25 mouse cellular contexts compared by ENCODE assay signal in the genomic region with DNA sequence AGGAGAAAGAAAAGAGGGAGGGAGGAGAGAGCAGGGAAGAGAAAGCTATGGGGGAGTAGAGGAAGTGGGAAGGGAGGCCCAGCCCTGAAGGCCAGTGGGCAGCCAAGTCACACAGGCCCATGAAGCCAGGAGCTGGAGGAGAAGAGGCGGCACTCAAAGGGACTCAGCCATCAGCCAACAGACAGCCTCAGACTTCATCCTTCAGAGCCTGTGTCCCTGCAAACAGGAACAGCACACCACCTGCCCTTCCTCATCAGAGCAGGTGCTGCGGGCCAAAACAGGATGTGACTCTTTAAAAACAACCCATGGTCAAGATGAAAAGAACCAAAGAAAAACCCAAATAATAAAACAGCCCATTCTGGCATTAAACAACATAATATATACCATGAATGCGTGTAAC.
DNase-seq lines count a peak whose midpoint lies in the region; ATAC-seq lines count a peak whose summit lies in the region.
"Had no signal": no experiment of that assay in that cellular context is flagged by ENCODE, and none has a peak within 500 bp of the region (broad histone marks: within the 10 kb centered on the region; RNA-seq: fewer than 3 reads in every experiment).

No protein-coding gene starts in this region.

- ATAC-seq in midbrain, embryonic 11.5 days (ENCODE audit: low FRiP score) = no peak
- ATAC-seq in neutrophil, adult 5-6 weeks (ENCODE audit: extremely low read depth, insufficient number of reproducible peaks, low FRiP score, poor library complexity, severe bottlenecking) = peak; percentile 38; the same call in 1 of the 2 replicates
- ATAC-seq: forebrain, embryonic 13.5 days; midbrain, embryonic 16.5 days had no signal

- H3K36me3 ChIP-seq in midbrain, embryonic 11.5 days (ENCODE audit: control insufficient read depth, insufficient read depth, low read length) = no peaks in the 10 kb centered on the region
- peaks cover 12% of the 10 kb centered on the region; the same call in 1 of the 2 replicates for H3K36me3 ChIP-seq in midbrain, embryonic 10.5 days
- H3K36me3 ChIP-seq: limb, embryonic 15.5 days; liver, embryonic 15.5 days; stomach, embryonic 15.5 days had no signal

- no peaks in the 10 kb centered on the region; the same call in 1 of the 2 replicates for H3K9me3 ChIP-seq in midbrain, embryonic 11.5 days (ENCODE audit: control insufficient read depth, low read length)
- peaks cover 9% of the 10 kb centered on the region; the same call in 1 of the 2 replicates for H3K9me3 ChIP-seq in midbrain, embryonic 10.5 days (replicated peaks)
- H3K9me3 ChIP-seq: limb, embryonic 15.5 days; liver, embryonic 15.5 days; stomach, embryonic 15.5 days had no signal

- peaks cover 2% of the 10 kb centered on the region; the same call in 1 of the 2 replicates for H3K4me1 ChIP-seq in midbrain, embryonic 11.5 days (ENCODE audit: control insufficient read depth, insufficient read depth, low read length)
- no peaks in the 10 kb centered on the region for H3K4me1 ChIP-seq in midbrain, embryonic 10.5 days
- H3K4me1 ChIP-seq: forebrain, embryonic 13.5 days; limb, embryonic 15.5 days; liver, embryonic 15.5 days; stomach, embryonic 15.5 days had no signal

- 94% methylated on average over 3 of the region's 3 CpGs for WGBS in midbrain, embryonic 11.5 days
- 94% methylated on average over 3 of the region's 3 CpGs for WGBS in midbrain, embryonic 10.5 days

- no peak overlapping the region for H3K4me3 ChIP-seq in midbrain, embryonic 11.5 days (ENCODE audit: low read depth, low read length)
- H3K4me3 ChIP-seq in midbrain, embryonic 10.5 days = no peak overlapping the region
- H3K4me3 ChIP-seq: forebrain, embryonic 13.5 days; gastrocnemius, adult 2 months; limb, embryonic 15.5 days; liver, embryonic 15.5 days; myocyte; neural tube, embryonic 13.5 days; stomach, embryonic 15.5 days had no signal

- intact Hi-C loops in left cerebral cortex, postnatal 25 days (cut with DNase I) = no loop called here

- H3K27ac ChIP-seq in midbrain, embryonic 11.5 days (ENCODE audit: low read depth, low read length) = no peak overlapping the region
- H3K27ac ChIP-seq in midbrain, embryonic 10.5 days (replicated peaks) = no peak overlapping the region
- H3K27ac ChIP-seq: forebrain, embryonic 13.5 days; gastrocnemius, adult 2 months; limb, embryonic 15.5 days; liver, embryonic 15.5 days; neural tube, embryonic 13.5 days; stomach, embryonic 15.5 days had no signal

- H3K9ac ChIP-seq in midbrain, embryonic 11.5 days (ENCODE audit: low read length) = no peak overlapping the region
- H3K9ac ChIP-seq: forebrain, embryonic 13.5 days; limb, embryonic 15.5 days; liver, embryonic 15.5 days; neural tube, embryonic 13.5 days; stomach, embryonic 15.5 days had no signal

- peak; percentile 45 for DNase-seq in midbrain, embryonic 11.5 days (ENCODE audit: low spot score, missing footprints)
- DNase-seq in midbrain, embryonic 10.5 days (ENCODE audit: low spot score) = no peak
- peak; percentile 63 for DNase-seq in brain, adult 2 months (ENCODE audit: low read depth, low spot score)
- no peak for DNase-seq in left cerebral cortex, postnatal 25 days (ENCODE audit: low spot score in 2 of 2)
- no peak for DNase-seq in lung, postnatal 4 days
- no peak for DNase-seq in Muller cell, postnatal 12 days (ENCODE audit: inconsistent ontology term)
- DNase-seq: cerebellum, postnatal 36 days; gastrocnemius, adult 2 months; kidney, adult 18-20 months; kidney, postnatal 4 days; layer of hippocampus, adult 9-11 months; left cerebral cortex, postnatal 4 days; right cerebral cortex, adult 18-20 months; right cerebral cortex, postnatal 4 days; thymus, adult 18-20 months; thymus, postnatal 36 days had no signal

- no peak overlapping the region for H3K4me2 ChIP-seq in midbrain, embryonic 11.5 days
- H3K4me2 ChIP-seq: forebrain, embryonic 13.5 days; heart, embryonic 11.5 days; limb, embryonic 15.5 days; liver, embryonic 15.5 days; neural tube, embryonic 13.5 days; stomach, embryonic 15.5 days had no signal

- no peaks in the 10 kb centered on the region for H3K27me3 ChIP-seq in midbrain, embryonic 11.5 days (ENCODE audit: control insufficient read depth, insufficient read depth, low read length)
- H3K27me3 ChIP-seq in midbrain, embryonic 10.5 days (ENCODE audit: low read depth, poor library complexity, severe bottlenecking) = no peaks in the 10 kb centered on the region
- H3K27me3 ChIP-seq: forebrain, embryonic 13.5 days; limb, embryonic 15.5 days; liver, embryonic 15.5 days; stomach, embryonic 15.5 days had no signal

Comparison
In these comparisons a context has a peak if more than half of its experiments do, and no peak if none do; other contexts are left out.
1. DNase-seq: peak in midbrain, embryonic 11.5 days (single experiment) and brain, adult 2 months (single experiment); none in midbrain, embryonic 10.5 days (single experiment), left cerebral cortex, postnatal 25 days (0 of 2), lung, postnatal 4 days (0 of 2) and Muller cell, postnatal 12 days (single experiment).